Mouse (Mus musculus): ENCODE measurements around the gene Sart3. TPM values are rescaled to one million over a fixed set of nuclear protein-coding genes. Genes with fewer than 3 reads are reported as not detected.
"Not testable (repeated sequence)": the region's sequence is repeated elsewhere in the genome, so short reads cannot be mapped to it uniquely, and the experiment has no call there.

Gene Sart3
- 10 to 100 TPM; 29.5 to 47.4 (median 40.1) TPM for total RNA-seq (2022)

DNA sequence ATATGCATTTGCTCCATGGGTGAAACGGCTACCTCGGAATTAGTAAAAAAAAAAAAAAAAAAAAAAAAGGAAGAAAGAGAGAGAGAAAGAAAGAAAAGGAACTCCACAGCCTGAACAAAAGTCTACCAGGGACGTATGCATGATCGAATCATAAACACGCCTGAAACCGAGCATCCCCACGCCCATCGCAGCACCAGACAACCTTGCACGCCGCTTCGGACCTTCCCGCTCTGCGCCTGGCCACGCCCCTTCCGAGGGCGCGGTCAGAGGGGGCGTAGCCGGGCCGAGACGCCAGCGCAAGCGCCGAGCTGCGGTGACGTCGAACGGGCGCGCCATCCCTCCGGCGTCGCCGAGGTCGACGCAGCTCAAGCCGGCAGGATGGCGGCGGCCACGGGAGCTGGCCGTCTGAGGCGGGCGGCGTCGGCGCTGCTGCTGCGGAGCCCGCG is at the start of gene Sart3, which contains the start of gene Iscu:
Gene Sart3 (minus strand): TSS at position 61 of the 446 bp plus-strand sequence.
Gene Iscu (plus strand): TSS at position 299 of the 446 bp plus-strand sequence.
- DNase-seq, result peak; percentile 91

DNA sequence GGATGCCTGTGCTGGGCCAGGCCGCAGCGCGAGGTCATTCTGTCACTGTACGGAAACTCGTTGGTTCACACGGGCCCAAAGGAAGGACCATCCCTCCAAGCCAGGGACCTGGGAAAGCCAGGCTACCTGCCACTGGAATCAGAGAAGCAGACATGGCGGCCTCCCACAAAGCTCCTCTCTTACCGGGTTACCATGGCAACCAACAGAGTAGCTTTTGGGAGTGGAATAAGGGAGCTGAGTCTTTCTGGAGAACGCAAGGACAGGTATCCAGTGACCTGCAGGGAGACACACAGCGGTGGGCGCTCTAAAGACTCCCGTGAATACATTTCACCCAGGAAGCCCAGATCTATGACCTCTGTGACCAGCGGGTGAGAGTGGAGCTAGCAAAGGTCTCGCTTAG is 46.3 kb upstream of the Sart3 start:
- no peak for DNase-seq

DNA sequence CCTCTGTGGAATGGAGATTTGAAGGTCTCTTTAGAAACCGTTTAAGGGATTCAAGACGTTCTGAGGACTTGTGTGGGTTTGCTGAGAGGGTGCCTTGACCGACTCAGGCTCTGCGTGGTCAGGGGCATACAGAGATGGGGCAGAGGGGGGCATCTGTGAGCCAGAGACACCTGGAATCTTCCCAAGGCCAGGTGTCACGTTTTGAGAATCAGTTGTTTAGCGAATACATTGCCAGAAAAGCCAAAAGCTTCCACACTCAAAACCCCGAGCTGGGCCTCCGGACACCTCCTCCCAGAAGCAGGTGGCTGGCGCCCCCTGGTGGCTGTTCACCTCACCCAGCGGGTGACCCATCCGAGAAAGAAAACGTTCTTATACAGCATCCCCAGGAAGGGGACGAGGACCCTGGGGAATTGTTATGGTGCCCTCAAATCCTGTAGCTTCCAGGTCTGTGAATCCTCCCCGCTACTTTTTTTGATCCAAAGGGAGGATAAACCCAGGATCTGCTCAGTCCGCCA is 43.4 kb upstream of the Sart3 start:
- peak; percentile 50 for DNase-seq

DNA sequence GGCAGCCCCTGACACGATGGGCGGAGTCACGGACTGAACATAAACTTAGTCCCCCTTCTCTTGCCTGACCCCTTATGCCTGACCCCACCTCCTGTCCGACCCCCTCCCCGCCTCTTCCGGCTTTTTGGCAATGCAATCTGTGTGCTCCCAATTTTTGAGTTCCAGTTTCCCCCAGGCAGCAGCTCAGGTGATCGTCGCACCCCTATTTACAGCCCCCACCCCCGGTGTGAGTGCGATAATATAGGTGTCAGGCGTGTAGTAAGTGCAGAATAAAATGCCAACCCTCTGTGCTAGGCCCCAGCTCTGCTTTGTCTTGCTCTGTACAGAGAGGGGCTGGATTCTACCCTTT is 42.7 kb upstream of the Sart3 start:
- DNase-seq, result no peak

DNA sequence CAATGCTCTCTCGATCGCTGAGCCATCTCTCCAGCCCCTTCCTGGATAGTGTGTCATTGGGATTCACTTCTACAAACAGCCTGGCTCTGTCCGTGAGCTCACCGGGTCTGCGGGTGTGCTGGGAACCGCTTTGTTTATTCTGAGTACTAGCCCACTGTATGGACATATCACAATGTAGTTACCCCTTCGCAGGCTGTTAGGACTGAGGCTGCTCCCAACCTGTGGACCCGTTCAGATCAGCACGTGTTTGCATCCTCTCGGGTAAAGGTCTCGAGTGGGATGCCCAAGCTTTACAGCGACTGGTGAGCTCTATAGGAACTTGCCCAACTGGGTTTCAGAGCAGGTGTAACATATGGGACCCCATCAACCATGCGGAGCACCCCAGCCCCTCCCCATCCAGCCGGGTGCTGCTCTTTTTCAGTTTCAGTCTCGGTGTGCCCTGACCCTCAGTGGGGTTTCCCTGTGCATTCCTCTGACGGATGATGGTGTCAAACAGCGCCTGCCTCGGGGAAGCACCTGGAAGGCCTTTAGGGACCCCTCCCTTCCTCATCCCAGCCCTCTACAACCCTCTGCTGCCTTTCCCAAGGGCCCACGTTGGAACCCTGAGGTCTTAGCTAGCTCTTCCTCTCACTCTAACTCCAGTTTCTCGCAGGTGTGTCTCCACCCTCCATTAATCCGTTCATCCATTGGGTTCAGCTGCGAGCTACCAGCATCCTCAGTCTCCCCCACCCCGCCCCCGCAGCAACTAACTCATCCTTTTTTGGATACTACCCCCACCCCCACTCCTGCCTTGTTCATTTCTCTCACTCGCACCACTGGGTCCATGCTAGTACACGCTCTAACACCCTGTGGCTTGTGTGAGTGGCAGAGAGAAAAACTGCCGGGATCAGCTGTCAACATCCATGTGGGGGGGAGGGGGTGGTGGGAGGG is 42.1 kb upstream of the Sart3 start:
- no peak for DNase-seq

DNA sequence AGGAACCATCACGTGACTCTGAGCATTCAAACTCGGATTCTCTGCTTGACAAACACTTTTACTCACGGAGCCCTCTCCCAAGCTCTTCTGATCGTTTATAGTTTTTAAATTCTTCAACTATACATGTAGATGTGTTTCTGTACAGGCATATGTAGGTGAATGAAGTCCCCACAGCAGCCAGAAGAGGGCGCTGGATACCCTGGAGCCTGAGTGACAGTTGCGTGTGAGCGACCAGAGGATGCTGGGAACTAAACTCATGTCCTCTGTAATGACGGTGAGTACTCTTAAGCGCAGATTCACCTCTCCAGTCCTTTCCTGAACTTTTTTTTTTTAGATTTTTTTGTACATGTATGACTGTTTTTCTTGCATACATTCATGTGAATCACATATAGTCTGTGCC is 41.3 kb upstream of the Sart3 start:
- no peak for DNase-seq

DNA sequence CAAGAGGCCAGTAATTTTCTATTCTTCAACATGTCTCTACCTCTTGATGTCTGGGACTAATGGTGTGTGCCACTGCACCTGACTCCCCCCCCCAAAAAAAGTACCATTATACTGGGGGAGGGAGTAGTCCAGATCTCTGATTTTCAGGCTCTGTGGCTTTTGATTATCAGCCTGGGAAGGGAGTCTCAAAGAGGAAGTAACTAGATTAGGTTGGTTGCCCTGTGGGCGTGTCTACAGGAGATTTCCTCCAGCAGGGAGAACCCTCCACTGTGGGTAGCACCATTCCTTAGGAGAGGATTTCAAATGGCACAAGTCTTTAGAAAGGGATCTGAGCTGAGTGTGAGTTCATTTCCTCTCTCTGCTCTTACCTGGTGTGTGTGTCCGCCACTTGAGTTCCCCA is 40.3 kb upstream of the Sart3 start:
- no peak for DNase-seq

DNA sequence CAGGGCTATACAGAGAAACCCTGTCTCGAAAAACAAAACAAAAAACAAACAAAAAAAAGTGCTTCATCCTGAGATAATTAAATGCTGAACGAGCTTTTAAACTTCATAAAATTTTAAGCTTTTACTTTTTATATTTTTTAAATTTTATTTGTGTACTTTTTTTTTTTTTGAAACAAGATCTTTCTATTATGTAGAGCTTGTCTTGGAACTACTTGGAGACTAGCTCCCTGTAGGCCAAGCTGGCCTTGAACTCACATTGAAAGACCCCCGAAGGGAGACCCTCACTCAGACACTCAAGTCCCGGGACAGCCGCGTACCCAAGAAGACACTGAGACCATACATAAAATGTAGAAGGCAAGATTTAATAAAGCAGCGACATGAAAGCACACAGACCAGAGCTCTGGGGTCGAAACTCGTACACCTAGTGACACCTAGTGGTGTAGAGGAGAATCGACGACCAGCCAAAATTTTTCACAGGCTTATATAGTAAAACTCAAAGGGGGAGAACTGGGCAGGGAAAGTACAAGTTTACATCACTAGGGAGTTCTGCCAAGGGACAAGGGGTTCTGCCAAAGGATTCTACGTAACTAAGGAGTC is 39.6 kb upstream of the Sart3 start:
- DNase-seq, result not testable (repeated sequence)

DNA sequence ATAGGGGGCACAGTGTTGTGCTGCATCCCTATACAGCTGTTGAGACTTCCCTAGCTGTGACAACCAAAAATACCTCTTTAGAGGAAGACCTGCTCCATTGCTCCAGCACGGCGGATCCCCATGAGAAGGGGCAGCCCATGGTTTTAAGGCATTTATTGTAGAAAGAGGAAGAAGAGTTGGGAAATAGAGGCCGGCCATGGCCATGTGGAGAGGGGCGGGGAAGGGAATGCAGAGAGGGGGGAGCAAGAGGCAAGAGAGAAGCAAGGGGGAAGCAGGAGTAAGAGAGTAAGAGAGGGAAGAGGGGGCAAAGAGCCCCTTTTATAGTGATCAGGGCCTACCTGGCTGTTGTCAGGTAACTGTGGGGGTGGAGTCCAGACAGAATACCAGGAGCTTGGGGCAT is 37.8 kb upstream of the Sart3 start:
- DNase-seq, result no peak

DNA sequence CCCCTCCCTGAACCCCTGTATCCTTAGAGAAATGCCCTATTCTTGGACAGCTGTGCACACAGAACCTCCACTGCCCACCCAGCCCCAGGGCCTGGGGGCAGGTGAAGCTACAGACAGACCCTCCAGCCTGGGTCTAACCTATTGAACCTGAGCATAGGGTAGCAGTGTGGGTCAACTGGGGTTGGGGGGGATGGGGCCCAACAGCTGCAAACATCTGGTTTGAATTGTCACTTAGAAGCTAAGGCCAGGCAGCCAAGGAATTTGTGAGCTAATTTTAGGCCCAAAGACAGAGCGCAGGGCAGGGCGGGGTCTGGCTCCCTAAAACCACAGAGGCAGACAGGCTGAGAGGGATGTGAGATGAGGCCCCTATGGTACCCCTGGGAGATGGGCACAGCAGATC is 35.9 kb upstream of the Sart3 start:
- no peak for DNase-seq

DNA sequence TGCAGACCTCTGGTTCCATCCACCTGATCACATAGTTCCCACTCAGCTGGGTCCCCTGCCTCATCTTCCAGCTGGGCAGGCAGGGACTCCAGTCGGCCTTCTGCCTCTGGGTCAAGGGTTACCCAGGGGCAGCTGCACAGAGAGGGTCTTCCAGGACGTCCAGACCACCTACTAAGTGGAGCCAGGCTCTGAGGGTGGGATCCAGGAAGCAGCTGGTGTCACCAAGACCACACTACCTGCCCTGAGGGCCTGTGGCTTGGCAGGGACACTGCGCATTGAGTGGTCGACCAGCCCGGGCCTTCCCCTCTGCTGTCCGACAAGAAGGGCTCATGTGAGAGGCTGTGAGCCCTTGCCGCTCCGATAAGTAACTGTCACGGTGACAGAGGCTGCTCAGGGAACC is 35.4 kb upstream of the Sart3 start:
- no peak for DNase-seq

DNA sequence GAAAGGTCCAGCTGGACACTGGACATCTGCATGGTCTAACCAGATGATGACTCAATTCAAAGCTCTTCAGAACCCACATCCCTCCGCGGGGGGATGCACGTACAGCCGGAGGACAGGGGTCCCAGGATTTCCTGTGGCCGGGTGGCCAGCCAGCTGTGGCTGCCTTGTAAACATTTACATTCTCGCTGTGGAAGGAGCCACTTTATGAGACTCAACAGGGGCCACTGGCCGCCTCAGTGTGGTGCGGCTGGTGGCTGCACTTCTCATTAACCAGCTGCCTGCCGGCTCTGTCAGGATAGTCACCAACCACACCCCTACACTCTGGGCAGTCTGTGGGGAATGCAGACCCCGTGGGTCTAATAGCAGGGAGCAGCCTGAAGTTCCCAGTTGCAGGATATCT is 34.1 kb upstream of the Sart3 start:
- DNase-seq, result no peak

DNA sequence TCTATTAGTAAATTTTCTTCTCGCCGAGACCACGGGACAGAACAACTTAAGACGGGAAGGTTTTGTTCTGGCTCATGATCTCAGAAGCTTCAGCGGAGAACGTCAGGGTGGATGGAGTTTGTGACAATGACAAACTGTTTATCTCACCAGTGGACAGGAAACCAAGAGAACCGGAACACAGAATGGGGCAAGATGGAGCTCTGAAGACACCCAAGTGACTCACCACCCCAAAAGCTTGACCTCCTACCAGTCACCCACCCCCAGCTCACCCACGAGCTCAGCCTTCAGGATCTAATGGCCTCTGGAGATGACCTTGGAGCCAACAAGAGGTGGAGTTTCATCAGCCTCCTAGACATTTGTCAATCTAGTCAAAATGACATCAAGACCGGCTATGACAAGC is 33.0 kb upstream of the Sart3 start:
- no peak for DNase-seq

DNA sequence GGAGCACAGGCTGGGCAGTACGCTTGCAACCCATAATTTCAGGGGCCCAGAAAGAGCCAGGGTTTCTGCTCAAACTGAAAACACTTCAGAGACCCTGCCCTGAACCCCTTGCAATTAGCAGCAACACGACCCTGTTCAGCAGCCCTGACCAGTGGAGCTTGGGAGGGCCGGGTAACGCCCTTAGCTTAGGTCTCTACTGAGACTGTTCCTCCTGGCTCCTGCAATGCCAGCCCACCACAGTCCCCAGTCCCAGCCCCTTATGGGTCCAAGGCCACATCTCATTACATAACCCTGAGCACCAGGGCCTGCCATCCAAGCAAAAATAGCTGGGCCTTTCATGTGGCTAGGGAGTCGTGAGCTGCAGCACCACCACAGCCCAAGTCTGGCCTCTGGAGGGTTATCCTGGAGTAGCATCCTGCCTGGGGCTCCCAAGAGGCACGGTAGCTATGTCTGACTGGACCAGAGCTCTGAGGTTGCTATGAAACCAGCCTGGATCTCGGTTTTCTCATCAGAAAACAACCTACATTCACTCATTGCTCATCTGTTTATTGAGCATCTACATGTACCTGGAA is 32.2 kb upstream of the Sart3 start:
- DNase-seq, result no peak

DNA sequence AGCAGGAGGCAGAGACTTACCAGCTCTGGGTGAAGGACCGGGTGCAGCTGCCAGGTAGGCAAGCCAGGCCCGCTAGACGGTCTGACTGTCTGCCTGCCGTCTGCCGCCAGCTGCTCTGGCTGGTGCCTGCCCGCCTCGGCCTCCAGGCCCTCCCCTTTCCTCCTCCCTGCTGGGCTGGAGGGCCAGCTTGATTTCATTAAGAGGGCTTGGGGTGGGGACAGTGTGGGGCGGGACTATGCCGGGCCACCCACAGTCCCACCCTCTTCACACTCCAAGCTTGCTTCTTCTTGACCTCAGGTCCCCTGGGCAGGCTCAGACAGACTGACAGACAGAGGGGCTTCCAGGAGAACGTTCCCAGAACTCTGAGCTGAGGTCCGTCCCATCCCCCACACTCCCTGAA is 28.0 kb upstream of the Sart3 start, which contains the start of gene Tmem119:
Gene Tmem119 (minus strand): TSS at position 237 of the 400 bp plus-strand sequence.
- DNase-seq, result no peak

DNA sequence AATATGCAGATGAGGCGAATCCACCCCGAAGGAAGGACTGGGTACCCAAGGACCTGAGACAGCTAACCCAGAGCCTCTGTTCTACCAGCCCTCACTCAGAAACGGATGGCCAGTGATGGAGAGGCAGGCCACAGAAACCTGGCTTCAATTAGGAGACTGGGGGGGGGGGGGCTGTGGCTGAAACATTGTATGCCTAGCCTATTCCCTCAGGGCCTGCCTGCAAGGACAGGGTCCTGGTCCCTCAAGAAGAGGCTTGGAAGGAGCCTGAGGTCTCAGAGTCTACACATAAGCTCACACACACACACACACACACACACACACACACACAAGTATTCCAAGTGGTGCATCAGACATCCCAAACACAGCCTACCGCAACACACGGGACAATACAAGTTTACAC is 27.4 kb upstream of the Sart3 start:
- DNase-seq, result no peak

DNA sequence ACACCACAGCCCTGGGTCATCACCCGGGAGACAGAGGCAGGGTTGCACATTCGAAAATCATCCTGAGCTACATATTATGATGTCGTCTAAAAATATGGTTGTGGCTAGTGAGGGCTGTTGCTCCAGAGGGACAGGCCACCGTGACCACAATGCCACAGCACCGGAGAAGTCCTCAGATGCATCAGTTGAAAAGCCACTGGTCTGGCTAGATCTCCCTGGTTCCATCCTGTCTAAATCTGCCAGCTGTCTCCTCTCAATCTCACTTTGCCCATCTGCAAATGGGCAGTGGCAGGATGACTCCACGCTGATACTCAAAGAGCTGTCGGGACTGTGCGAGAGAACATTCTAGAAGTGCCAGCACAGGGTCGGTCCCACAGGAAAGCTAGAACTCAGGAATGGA is 26.2 kb upstream of the Sart3 start:
- DNase-seq, result no peak

DNA sequence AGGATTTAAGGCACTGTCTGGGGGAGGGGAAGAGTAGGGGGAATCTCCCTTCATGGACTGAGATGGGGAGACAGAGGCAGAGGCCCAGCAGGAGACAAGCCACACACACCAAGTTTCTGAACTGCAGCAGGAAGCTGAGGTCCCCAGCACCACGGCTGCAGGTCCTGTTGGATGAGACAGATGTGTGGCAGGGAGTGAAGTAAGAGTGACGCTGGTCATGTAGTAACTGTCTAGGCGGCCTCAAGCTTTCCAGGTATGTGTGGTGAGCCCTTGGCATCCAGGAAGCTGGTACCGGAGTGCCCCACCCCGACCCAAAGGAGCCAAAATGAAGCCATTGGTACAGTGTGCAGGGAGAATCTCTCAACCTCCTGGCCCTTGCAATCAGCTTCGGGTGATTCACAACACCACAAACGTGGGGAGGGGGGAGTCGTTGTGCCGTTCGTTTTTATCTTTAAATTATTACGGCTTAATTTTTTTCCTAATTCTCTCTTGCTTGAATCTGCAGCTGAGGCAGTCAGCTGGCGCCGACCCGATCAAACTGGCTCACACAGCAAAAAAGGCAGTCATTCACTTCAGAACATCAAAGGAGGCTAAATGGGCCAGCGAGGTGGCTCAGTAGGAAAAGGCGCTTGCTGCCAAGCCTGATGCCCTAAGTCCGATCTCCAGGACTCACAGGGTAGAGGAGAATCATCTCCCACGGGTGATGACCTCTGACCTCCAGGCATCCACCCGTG is 25.0 kb upstream of the Sart3 start:
- DNase-seq, result no peak

DNA sequence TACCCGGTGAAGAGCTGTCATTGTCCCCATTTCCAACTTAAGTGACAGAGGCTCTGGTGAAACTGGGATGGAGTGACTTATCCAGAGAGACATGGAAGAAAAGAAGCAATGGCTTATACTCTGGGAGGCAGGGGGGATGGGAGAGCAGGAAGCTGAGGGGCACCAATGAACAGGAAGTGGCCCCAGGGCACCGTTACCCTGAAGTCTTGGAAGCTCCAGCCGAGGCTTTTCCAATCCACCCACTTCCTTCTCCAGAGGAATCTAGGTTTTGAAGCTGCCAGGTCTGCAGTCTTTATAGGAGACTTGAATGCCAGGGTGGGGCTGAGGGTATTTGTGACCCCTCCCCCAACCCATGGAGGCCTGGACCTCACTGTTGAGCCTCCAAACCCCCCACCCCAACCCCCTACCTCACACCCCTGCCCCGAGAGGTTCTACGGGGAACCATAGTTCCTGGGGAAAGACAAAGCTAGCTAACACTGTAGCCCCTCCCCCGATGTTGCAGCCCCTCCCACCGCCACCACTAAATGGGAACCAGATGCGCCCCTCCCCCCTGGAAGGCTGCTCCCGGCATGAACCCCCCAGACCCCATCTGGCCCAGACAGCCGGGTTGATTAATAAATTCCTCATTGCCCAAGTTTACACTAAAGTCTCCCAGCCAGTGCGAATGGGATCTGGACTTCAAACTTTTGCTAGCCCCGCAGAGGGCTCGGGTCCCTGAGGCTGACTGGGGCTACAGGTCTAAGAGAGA is 24.3 kb upstream of the Sart3 start:
- no peak for DNase-seq

DNA sequence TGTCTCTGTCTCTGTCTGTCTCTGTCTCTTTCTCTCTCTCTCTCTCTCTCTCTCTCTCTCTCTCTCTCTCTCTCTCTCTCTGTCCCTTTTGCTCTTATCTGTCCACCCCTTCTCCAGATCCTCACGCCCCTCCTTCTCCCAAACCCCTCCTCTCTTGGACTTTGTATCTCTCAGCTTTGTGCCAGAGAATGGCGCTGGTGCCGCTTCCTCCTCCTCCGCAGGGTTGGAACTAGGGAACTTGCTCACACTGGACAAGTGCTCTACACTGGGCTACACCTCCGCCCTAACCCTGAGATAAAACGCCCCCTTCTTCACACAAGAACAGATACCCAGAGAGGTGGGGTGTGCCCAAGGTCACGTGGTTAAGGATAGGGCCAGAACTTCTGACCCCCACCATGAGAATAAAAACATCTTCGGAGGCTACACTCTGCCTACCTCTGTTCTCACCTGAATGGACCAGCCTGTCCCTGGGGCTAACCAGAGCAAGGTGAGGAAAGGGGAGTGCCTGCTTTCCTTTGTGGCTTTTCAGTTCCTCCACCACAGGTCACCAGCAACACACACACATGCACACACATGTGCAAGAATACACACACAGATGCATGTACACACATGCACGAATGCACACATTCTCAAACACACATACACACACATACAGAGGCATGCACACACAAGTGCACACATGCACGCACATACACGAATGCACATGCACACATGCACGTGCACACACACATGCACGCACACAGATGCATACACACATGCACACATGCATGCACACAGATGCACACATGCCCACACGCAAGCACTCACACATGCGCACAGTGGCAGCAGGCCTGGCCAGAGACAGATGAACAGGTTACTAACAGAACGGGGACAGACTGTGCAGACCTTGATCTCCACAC is 19.1 kb upstream of the Sart3 start:
- no peak for DNase-seq

Measured in adrenal gland, adult 8-10 months (tissue).